Mouse (Mus musculus): Measurements from ENCODE around the gene Chm. TPM values are rescaled to one million over a fixed set of nuclear protein-coding genes. Genes with fewer than 3 reads are reported as not detected.
"Not testable (repeated sequence)": the region's sequence is repeated elsewhere in the genome, so short reads cannot be mapped to it uniquely, and the experiment has no call there.

The Chm gene
- polyA plus RNA-seq (2015; fragmentation: Nextera tagmentation; extraction: Ambion mirVana) = 13.3 and 14.3 TPM in 2 replicates

GRCm38 (mm10) chrX:113185230-113185985, at the start of gene Chm:
Gene Chm, minus strand, starts transcription at chrX:113185517.
- no peaks in the 10 kb centered on the region for H3K27me3 ChIP-seq
- H3K9me3 ChIP-seq = no peaks in the 10 kb centered on the region
- H3K36me3 ChIP-seq = no peaks in the 10 kb centered on the region
- peak within 1 kb of the TSS; percentile 56 for H3K4me2 ChIP-seq
- H3K27ac ChIP-seq (replicated peaks) = peak within 1 kb of the TSS; percentile 88
- H3K9ac ChIP-seq = peak within 1 kb of the TSS; percentile 68
- peak within 1 kb of the TSS; percentile 50 for H3K4me3 ChIP-seq
- H3K4me1 ChIP-seq (replicated peaks) = no peaks in the 10 kb centered on the region
- WGBS = 12% methylated on average over 21 of the region's 21 CpGs
- ATAC-seq (ENCODE audit: low read depth) = peak; percentile 95

GRCm38 (mm10) chrX:113193901-113194300, 8.6 kb upstream of the Chm start:
- Histone ChIP-seq H3K4me2 (no peak overlapping the region), H3K4me1 (replicated peaks) (no peaks in the 10 kb centered on the region), H3K9ac (no peak overlapping the region), H3K27me3 (no peaks in the 10 kb centered on the region), H3K27ac (replicated peaks) (no peak overlapping the region), H3K4me3 (no peak overlapping the region), H3K9me3 (no peaks in the 10 kb centered on the region), H3K36me3 (no peaks in the 10 kb centered on the region)
- 38% methylated on average over 2 of the region's 2 CpGs for WGBS
- no peak for ATAC-seq (ENCODE audit: low read depth)

GRCm38 (mm10) chrX:113184569-113185229, 618 bp downstream of the Chm start:
- peak; percentile 56 for ATAC-seq (ENCODE audit: low read depth)
- peak overlapping the region; percentile 68 for H3K9ac ChIP-seq
- WGBS = 16% methylated on average over 17 of the region's 17 CpGs

GRCm38 (mm10) chrX:113180856-113181255, 4.5 kb downstream of the Chm start:
- not testable (repeated sequence) for H3K4me3 ChIP-seq; H3K36me3 ChIP-seq; H3K9me3 ChIP-seq; H3K4me2 ChIP-seq; H3K9ac ChIP-seq; H3K27me3 ChIP-seq; H3K4me1 ChIP-seq (replicated peaks); H3K27ac ChIP-seq (replicated peaks); ATAC-seq (ENCODE audit: low read depth)
- WGBS = 94% methylated on average over 4 of the region's 4 CpGs

More at GRCm38 (mm10) chrX:113184569-113185229, 618 bp downstream of the Chm start:
- Histone ChIP-seq H3K9me3 (no peaks in the 10 kb centered on the region), H3K4me3 (peak overlapping the region; percentile 50), H3K27ac (replicated peaks) (peak overlapping the region; percentile 88), H3K36me3 (no peaks in the 10 kb centered on the region), H3K4me1 (replicated peaks) (no peaks in the 10 kb centered on the region), H3K27me3 (no peaks in the 10 kb centered on the region), H3K4me2 (peak overlapping the region; percentile 56)

GRCm38 (mm10) chrX:113172766-113173165, 12.6 kb downstream of the Chm start:
- Histone ChIP-seq H3K9me3 (no peaks in the 10 kb centered on the region), H3K4me3 (no peak overlapping the region), H3K27me3 (no peaks in the 10 kb centered on the region), H3K36me3 (no peaks in the 10 kb centered on the region), H3K4me1 (replicated peaks) (no peaks in the 10 kb centered on the region), H3K4me2 (no peak overlapping the region), H3K27ac (replicated peaks) (no peak overlapping the region), H3K9ac (no peak overlapping the region)
- 82% methylated on average over 2 of the region's 2 CpGs for WGBS
- no peak for ATAC-seq (ENCODE audit: low read depth)

GRCm38 (mm10) chrX:113172271-113172670, 13.0 kb downstream of the Chm start:
- Histone ChIP-seq H3K27me3 (no peaks in the 10 kb centered on the region), H3K4me1 (replicated peaks) (no peaks in the 10 kb centered on the region), H3K4me2 (no peak overlapping the region), H3K36me3 (no peaks in the 10 kb centered on the region), H3K27ac (replicated peaks) (no peak overlapping the region), H3K9me3 (no peaks in the 10 kb centered on the region), H3K4me3 (no peak overlapping the region), H3K9ac (no peak overlapping the region)
- ATAC-seq (ENCODE audit: low read depth) = no peak
- 61% methylated on average over 1 of the region's 1 CpGs for WGBS

GRCm38 (mm10) chrX:113160268-113160860, 25.0 kb downstream of the Chm start:
- H3K4me2 ChIP-seq = no peak overlapping the region
- no peak for ATAC-seq (ENCODE audit: low read depth)
- H3K4me3 ChIP-seq = no peak overlapping the region
- no peaks in the 10 kb centered on the region for H3K27me3 ChIP-seq
- no peak overlapping the region for H3K9ac ChIP-seq
- no peaks in the 10 kb centered on the region for H3K4me1 ChIP-seq (replicated peaks)
- no peaks in the 10 kb centered on the region for H3K9me3 ChIP-seq
- WGBS = 78% methylated on average over 3 of the region's 3 CpGs
- H3K27ac ChIP-seq (replicated peaks) = no peak overlapping the region
- no peaks in the 10 kb centered on the region; the same call in 1 of the 2 replicates for H3K36me3 ChIP-seq

GRCm38 (mm10) chrX:113084171-113084570, 101.1 kb downstream of the Chm start:
- Histone ChIP-seq H3K4me1 (replicated peaks) (no peaks in the 10 kb centered on the region), H3K4me2 (no peak overlapping the region), H3K4me3 (no peak overlapping the region), H3K36me3 (no peaks in the 10 kb centered on the region), H3K9ac (no peak overlapping the region), H3K9me3 (no peaks in the 10 kb centered on the region), H3K27me3 (no peaks in the 10 kb centered on the region), H3K27ac (replicated peaks) (no peak overlapping the region)
- WGBS = 72% methylated on average over 2 of the region's 2 CpGs
- ATAC-seq (ENCODE audit: low read depth) = no peak

- no peaks in the 10 kb centered on the region for H3K36me3 ChIP-seq
- no peak overlapping the region for H3K4me3 ChIP-seq
- H3K4me2 ChIP-seq = no peak overlapping the region
- no peak overlapping the region for H3K27ac ChIP-seq (replicated peaks)
- H3K4me1 ChIP-seq (replicated peaks) = no peaks in the 10 kb centered on the region
- H3K9ac ChIP-seq = no peak overlapping the region
- H3K27me3 ChIP-seq = no peaks in the 10 kb centered on the region
- H3K9me3 ChIP-seq = no peaks in the 10 kb centered on the region
- ATAC-seq (ENCODE audit: low read depth) = no peak
- WGBS = 91% methylated on average over 2 of the region's 2 CpGs
Observed at GRCm38 (mm10) chrX:113076053-113076452, 109.3 kb downstream of the Chm start.

GRCm38 (mm10) chrX:113074823-113075222, 110.5 kb downstream of the Chm start:
- Histone ChIP-seq H3K4me1 (replicated peaks) (no peaks in the 10 kb centered on the region), H3K4me3 (no peak overlapping the region), H3K27ac (replicated peaks) (no peak overlapping the region), H3K4me2 (no peak overlapping the region), H3K27me3 (no peaks in the 10 kb centered on the region), H3K9me3 (no peaks in the 10 kb centered on the region), H3K9ac (no peak overlapping the region), H3K36me3 (no peaks in the 10 kb centered on the region)
- 85% methylated on average over 4 of the region's 4 CpGs for WGBS
- ATAC-seq (ENCODE audit: low read depth) = no peak

GRCm38 (mm10) chrX:113003621-113004020, 181.7 kb downstream of the Chm start:
- Histone ChIP-seq H3K9ac (no peak overlapping the region), H3K9me3 (no peaks in the 10 kb centered on the region), H3K4me2 (no peak overlapping the region), H3K36me3 (no peaks in the 10 kb centered on the region), H3K27ac (replicated peaks) (no peak overlapping the region), H3K27me3 (no peaks in the 10 kb centered on the region), H3K4me3 (no peak overlapping the region), H3K4me1 (replicated peaks) (no peaks in the 10 kb centered on the region)
- WGBS = 81% methylated on average over 3 of the region's 3 CpGs
- ATAC-seq (ENCODE audit: low read depth) = no peak

GRCm38 (mm10) chrX:113002192-113002591, 183.1 kb downstream of the Chm start:
- H3K9me3 ChIP-seq = no peaks in the 10 kb centered on the region
- no peak overlapping the region for H3K4me3 ChIP-seq
- H3K27me3 ChIP-seq = no peaks in the 10 kb centered on the region
- no peak overlapping the region for H3K4me2 ChIP-seq
- no peak overlapping the region for H3K27ac ChIP-seq (replicated peaks)
- no peak overlapping the region for H3K9ac ChIP-seq
- no peaks in the 10 kb centered on the region for H3K4me1 ChIP-seq (replicated peaks)
- H3K36me3 ChIP-seq = no peaks in the 10 kb centered on the region
- WGBS = 85% methylated on average over 3 of the region's 3 CpGs
- ATAC-seq (ENCODE audit: low read depth) = no peak
